Mouse (Mus musculus) liver, postnatal 0 days (tissue): ENCODE data around the gene P4ha1.

Experiments
- CTCF ChIP-seq: sonication (generic); IDR thresholded peaks from 2 replicates; pipeline ENCODE4 v1.5.1; 2016; ENCODE audit warnings: antibody characterized with exemption, low read depth
- EP300 ChIP-seq: IDR thresholded peaks from 2 replicates; pipeline ENCODE4 v1.6.1; 2016; ENCODE audit warnings: antibody characterized with exemption, low read depth, mild to moderate bottlenecking

GRCm38 (mm10) chr10:59283164-59283563 is 39.9 kb upstream of the P4ha1 start:
- TF ChIP-seq CTCF (no peak), EP300 (no peak)
